Mouse (Mus musculus): Measurements from ENCODE around the gene Hirip3.

GRCm38 (mm10) chr7:126848794-126849193 is 13.0 kb upstream of the Hirip3 start:
- TF ChIP-seq CTCF (IDR thresholded peaks at IDR 0.05; ENCODE audit: low read depth, low read length) (no peak), POLR2A (IDR thresholded peaks at IDR 0.05; ENCODE audit: insufficient read depth, low read length) (no peak)
